Mouse (Mus musculus): ENCODE results near the gene Dqx1.

Dqx1 gene

GRCm38 (mm10) chr6:83033249-83034185 lies 24.1 kb upstream of the Dqx1 start, which contains the start of the genes Dok1 and Loxl3:
Gene Dok1, minus strand, starts transcription at chr6:83033471.
Gene Loxl3, plus strand, starts transcription at chr6:83034173.
- peak; percentile 74 for DNase-seq (ENCODE audit: low spot score)

- DNase-seq (ENCODE audit: low spot score) = no peak
These were observed 23.1 kb upstream of the Dqx1 start for GRCm38 (mm10) chr6:83034463-83035055.

- no peak for DNase-seq (ENCODE audit: low spot score)
These were observed 20.5 kb upstream of the Dqx1 start for GRCm38 (mm10) chr6:83037188-83037587.

GRCm38 (mm10) chr6:83038496-83039012 lies 19.1 kb upstream of the Dqx1 start:
- peak; percentile 86 for DNase-seq (ENCODE audit: low spot score)

- DNase-seq (ENCODE audit: low spot score) = no peak
These were observed 17.0 kb upstream of the Dqx1 start for GRCm38 (mm10) chr6:83040601-83041000.

- no peak for DNase-seq (ENCODE audit: low spot score)
These were observed 14.1 kb upstream of the Dqx1 start for GRCm38 (mm10) chr6:83043561-83043960.

- no peak for DNase-seq (ENCODE audit: low spot score)
These were observed 13.7 kb upstream of the Dqx1 start for GRCm38 (mm10) chr6:83043993-83044392.

- no peak for DNase-seq (ENCODE audit: low spot score)
These were observed 12.9 kb upstream of the Dqx1 start for GRCm38 (mm10) chr6:83044742-83045141.

- DNase-seq (ENCODE audit: low spot score) = no peak
These were observed 8.3 kb upstream of the Dqx1 start for GRCm38 (mm10) chr6:83049367-83049766.

- no peak for DNase-seq (ENCODE audit: low spot score)
These were observed 4.3 kb upstream of the Dqx1 start for GRCm38 (mm10) chr6:83053136-83053960.

- DNase-seq (ENCODE audit: low spot score) = peak; percentile 97
These were observed 3.4 kb upstream of the Dqx1 start, which contains the start of gene Aup1 for GRCm38 (mm10) chr6:83054074-83054851. Gene Aup1, plus strand, starts transcription at chr6:83054521.

- DNase-seq (ENCODE audit: low spot score) = peak; percentile 63
These were observed 2.7 kb upstream of the Dqx1 start, which contains the start of gene Htra2 for GRCm38 (mm10) chr6:83054871-83055431. Gene Htra2, minus strand, starts transcription at chr6:83055273.

- no peak for DNase-seq (ENCODE audit: low spot score)
These were observed 1.1 kb downstream of the Dqx1 start for GRCm38 (mm10) chr6:83058725-83059124.

- DNase-seq (ENCODE audit: low spot score) = no peak
These were observed 8.4 kb downstream of the Dqx1 start for GRCm38 (mm10) chr6:83065995-83066394.

GRCm38 (mm10) chr6:83066441-83066840 lies 8.8 kb downstream of the Dqx1 start:
- DNase-seq (ENCODE audit: low spot score) = no peak

GRCm38 (mm10) chr6:83068221-83068620 lies 10.6 kb downstream of the Dqx1 start:
- DNase-seq (ENCODE audit: low spot score) = no peak

- DNase-seq (ENCODE audit: low spot score) = no peak
These were observed 11.3 kb downstream of the Dqx1 start for GRCm38 (mm10) chr6:83068706-83069487.

GRCm38 (mm10) chr6:83069488-83070246 lies 12.0 kb downstream of the Dqx1 start:
- no peak for DNase-seq (ENCODE audit: low spot score)

- no peak for DNase-seq (ENCODE audit: low spot score)
These were observed 12.4 kb downstream of the Dqx1 start, which contains the start of gene Tlx2 for GRCm38 (mm10) chr6:83070247-83070310. Gene Tlx2, minus strand, starts transcription at chr6:83070293.

Measured in testis, postnatal 14 days (tissue).